Comparison of ENCODE assay signal across 13 mouse cellular contexts in the genomic region with DNA sequence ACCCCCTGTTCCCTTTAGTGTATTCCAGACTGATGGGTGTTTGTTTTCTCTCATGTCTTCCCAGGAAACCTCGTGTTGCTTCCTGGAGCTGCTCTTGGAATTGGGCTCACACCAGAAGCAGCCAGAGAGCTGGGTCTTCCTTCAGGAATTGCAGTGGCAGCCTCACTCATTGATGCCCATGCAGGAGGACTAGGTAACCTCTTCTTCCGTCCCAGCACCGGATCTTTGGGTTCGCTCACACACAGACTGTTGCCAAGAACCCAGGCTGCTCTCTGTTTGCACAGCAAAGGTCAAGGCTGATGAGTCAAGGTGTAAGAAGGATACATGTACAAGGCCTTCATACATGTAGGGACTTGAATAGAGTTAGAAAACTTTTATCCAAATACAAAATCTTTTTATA.
DNase-seq lines count a peak whose midpoint lies in the region; ATAC-seq and TF ChIP-seq lines count a peak whose summit lies in the region.
"Had no signal": no experiment of that assay in that cellular context is flagged by ENCODE, and none has a peak within 500 bp of the region (broad histone marks: within the 10 kb centered on the region; RNA-seq: fewer than 3 reads in every experiment).

No protein-coding gene starts in this region.

- DNase-seq in kidney, adult 18-20 months: peak; percentile 49
- DNase-seq in kidney, postnatal 10 days: no peak
- peak; percentile 68 to 73 for DNase-seq in adrenal gland, postnatal 36 days
- no peak for DNase-seq in left cerebral cortex, adult 9 months (ENCODE audit: low spot score in 2 of 2)
- DNase-seq in left cerebral cortex, adult 2 months (ENCODE audit: extremely low spot score in 1 of 2, low spot score in 2 of 2): no peak
- DNase-seq: cerebellum, postnatal 10 days; layer of hippocampus, adult 9-11 months; thymus, postnatal 25 days had no signal

- no peak overlapping the region for H3K4me2 ChIP-seq in kidney, embryonic 16.5 days (replicated peaks; ENCODE audit: low read depth, low read length)
- H3K4me2 ChIP-seq in stomach, embryonic 14.5 days (replicated peaks; ENCODE audit: low read depth, low read length): no peak overlapping the region
- H3K4me2 ChIP-seq: embryonic facial prominence, embryonic 15.5 days; limb, embryonic 12.5 days had no signal

- no peaks in the 10 kb centered on the region for H3K27me3 ChIP-seq in kidney, embryonic 16.5 days (ENCODE audit: insufficient read depth, low read length)
- H3K27me3 ChIP-seq in stomach, embryonic 14.5 days (ENCODE audit: control insufficient read depth, insufficient read depth, low read length): no peaks in the 10 kb centered on the region
- H3K27me3 ChIP-seq: CH12.LX; embryonic facial prominence, embryonic 15.5 days; limb, embryonic 12.5 days had no signal

- no peak for ATAC-seq in kidney, embryonic 16.5 days (ENCODE audit: low FRiP score, low TSS enrichment)
- ATAC-seq in stomach, embryonic 14.5 days (ENCODE audit: insufficient number of reproducible peaks, insufficient read depth, low FRiP score, low read depth): no peak

- intact Hi-C loops in left cerebral cortex, adult 2 months (cut with DNase I): no loop called here

- H3K4me1 ChIP-seq in kidney, embryonic 16.5 days (ENCODE audit: insufficient read depth, low read length): peaks cover 30% of the 10 kb centered on the region
- H3K4me1 ChIP-seq in stomach, embryonic 14.5 days (ENCODE audit: control insufficient read depth, insufficient read depth, low read length): peaks cover 13% of the 10 kb centered on the region

- H3K36me3 ChIP-seq in kidney, embryonic 16.5 days (ENCODE audit: insufficient read depth, low read length): no peaks in the 10 kb centered on the region
- no peaks in the 10 kb centered on the region for H3K36me3 ChIP-seq in stomach, embryonic 14.5 days (ENCODE audit: control insufficient read depth, insufficient read depth, low read length)
- H3K36me3 ChIP-seq: embryonic facial prominence, embryonic 15.5 days; limb, embryonic 12.5 days had no signal

- 0 out of 2 replicates have a peak overlapping the region, but pooled peaks have one; percentile 12 for H3K9ac ChIP-seq in kidney, embryonic 16.5 days (replicated peaks; ENCODE audit: low read length)
- H3K9ac ChIP-seq in stomach, embryonic 14.5 days (replicated peaks; ENCODE audit: low read depth, low read length): no peak overlapping the region
- H3K9ac ChIP-seq: embryonic facial prominence, embryonic 15.5 days; limb, embryonic 12.5 days had no signal

- peak overlapping the region; percentile 88 for H3K27ac ChIP-seq in kidney, embryonic 16.5 days (ENCODE audit: low read length)
- H3K27ac ChIP-seq in stomach, embryonic 14.5 days (ENCODE audit: low read length): peak overlapping the region; percentile 44; the same call in 1 of the 2 replicates
- no peak overlapping the region for H3K27ac ChIP-seq in left cerebral cortex, adult 2 months
- H3K27ac ChIP-seq: embryonic facial prominence, embryonic 15.5 days; limb, embryonic 12.5 days had no signal

- no peak overlapping the region for H3K4me3 ChIP-seq in kidney, embryonic 16.5 days (ENCODE audit: low read length)
- H3K4me3 ChIP-seq in stomach, embryonic 14.5 days (ENCODE audit: low read depth, low read length): no peak overlapping the region
- no peak overlapping the region for H3K4me3 ChIP-seq in left cerebral cortex, adult 2 months
- H3K4me3 ChIP-seq: embryonic facial prominence, embryonic 15.5 days; limb, embryonic 12.5 days had no signal

- 50% methylated on average over 4 of the region's 4 CpGs for WGBS in kidney, embryonic 16.5 days
- WGBS in stomach, embryonic 14.5 days: 56% methylated on average over 4 of the region's 4 CpGs

- TF ChIP-seq CTCF in left cerebral cortex, adult 2 months (IDR thresholded peaks at IDR 0.05): no peak

- H3K9me3 ChIP-seq in kidney, embryonic 16.5 days (ENCODE audit: low read length): no peaks in the 10 kb centered on the region
- no peaks in the 10 kb centered on the region for H3K9me3 ChIP-seq in stomach, embryonic 14.5 days (ENCODE audit: control insufficient read depth, low read depth, low read length)
- H3K9me3 ChIP-seq: embryonic facial prominence, embryonic 15.5 days; limb, embryonic 12.5 days had no signal

Comparison
In these comparisons a context has a peak if more than half of its experiments do, and no peak if none do; other contexts are left out.
1. DNase-seq: peak in kidney, adult 18-20 months (single experiment) and adrenal gland, postnatal 36 days (2 of 2); none in kidney, postnatal 10 days (single experiment), left cerebral cortex, adult 9 months (0 of 2) and left cerebral cortex, adult 2 months (0 of 2).